Mouse (Mus musculus): ENCODE measurements around the gene Pak1ip1. TPM values are rescaled to one million over a fixed set of nuclear protein-coding genes. Genes with fewer than 3 reads are reported as not detected.

The Pak1ip1 gene
- 51.6 and 60.9 TPM in 2 replicates for total RNA-seq (2023)

GRCm38 (mm10) chr13:41000926-41001639, at the start of gene Pak1ip1:
TSS of gene Pak1ip1 (plus strand) at chr13:41001023.

GRCm38 (mm10) chr13:41015829-41016634, 15.2 kb downstream of the Pak1ip1 start, which contains the start of gene Tmem14c:
TSS of gene Tmem14c (plus strand) at chr13:41016292.

Other genes with a start within 250 kb of the Pak1ip1 start
- gene Gcnt2, start 141.3 kb upstream of the Pak1ip1 start, total RNA-seq (2023): 194 and 277 TPM in 2 replicates
- 69.5 and 77.0 TPM in 2 replicates for gene Tmem14c, start 15.3 kb downstream of the Pak1ip1 start, total RNA-seq (2023)
- 0.73 TPM in 1 of 2 replicates, not detected in the other for gene Mak, start 78.7 kb downstream of the Pak1ip1 start, total RNA-seq (2023)
- not detected in 2 replicates for gene Gcm2, start 110.0 kb downstream of the Pak1ip1 start, total RNA-seq (2023)
- gene Sycp2l, start 113.3 kb downstream of the Pak1ip1 start, total RNA-seq (2023): not detected in 2 replicates
- not detected in 2 replicates for gene Elovl2, start 219.4 kb downstream of the Pak1ip1 start, total RNA-seq (2023)
- gene Smim13, start 248.8 kb downstream of the Pak1ip1 start, total RNA-seq (2023): 3.5 and 4.0 TPM in 2 replicates